Mouse (Mus musculus): ENCODE measurements around the gene Fam217a.
"Not testable (repeated sequence)": the region's sequence is repeated elsewhere in the genome, so short reads cannot be mapped to it uniquely, and the experiment has no call there.

Fam217a gene

GRCm38 (mm10) chr13:34874736-34875135, 49.4 kb downstream of the Fam217a start:
- peak in 1 of 2 experiments; percentile 15 for DNase-seq (ENCODE audit: low spot score in 2 of 2)

DNA sequence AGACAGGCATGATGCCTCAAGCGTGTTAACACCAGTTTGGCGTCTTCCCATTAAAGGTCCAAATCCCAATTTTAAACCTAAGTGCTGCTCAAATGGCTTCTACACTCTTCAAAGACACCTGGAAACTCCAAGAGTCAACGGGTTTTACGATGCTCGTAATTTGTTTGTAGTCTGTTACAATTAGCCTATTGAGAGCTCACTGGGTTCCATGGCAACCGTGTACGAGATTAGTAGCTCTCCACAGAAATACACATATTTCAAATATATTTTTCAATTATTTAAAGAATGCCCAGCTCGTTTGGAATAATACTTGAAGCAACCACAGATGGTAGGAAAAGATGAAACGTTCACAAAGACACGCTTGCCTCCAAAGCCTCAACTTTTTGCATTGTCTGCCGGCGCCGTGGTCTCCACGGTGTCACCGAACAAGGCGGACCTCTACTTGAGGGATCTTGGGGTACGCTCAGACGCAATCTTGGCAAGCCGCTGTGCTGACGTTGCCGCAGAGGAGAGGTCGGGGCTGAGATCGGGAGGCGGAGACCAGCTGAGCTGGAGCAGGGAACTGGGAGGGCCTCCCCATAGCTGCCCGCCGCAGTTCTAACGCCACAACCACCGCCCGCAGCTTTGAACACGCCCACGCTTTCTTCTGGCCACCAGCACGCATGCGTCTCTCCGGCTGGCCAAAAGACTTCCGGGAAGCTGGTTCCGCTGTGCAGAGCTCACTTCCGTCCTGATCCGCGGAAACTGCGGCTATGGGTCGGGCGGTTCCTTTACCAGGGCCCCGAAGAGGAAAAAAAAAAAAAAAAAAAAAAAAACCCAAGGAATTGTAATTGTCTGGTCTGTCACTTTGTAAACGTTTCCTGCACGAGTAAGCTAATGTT, 50.1 kb downstream of the Fam217a start:
- peak; percentile 92 for DNase-seq (ENCODE audit: low spot score in 2 of 2)

GRCm38 (mm10) chr13:34864420-34865169, 59.5 kb downstream of the Fam217a start:
- DNase-seq (ENCODE audit: low spot score in 2 of 2), result peak; percentile 26 to 30

DNA sequence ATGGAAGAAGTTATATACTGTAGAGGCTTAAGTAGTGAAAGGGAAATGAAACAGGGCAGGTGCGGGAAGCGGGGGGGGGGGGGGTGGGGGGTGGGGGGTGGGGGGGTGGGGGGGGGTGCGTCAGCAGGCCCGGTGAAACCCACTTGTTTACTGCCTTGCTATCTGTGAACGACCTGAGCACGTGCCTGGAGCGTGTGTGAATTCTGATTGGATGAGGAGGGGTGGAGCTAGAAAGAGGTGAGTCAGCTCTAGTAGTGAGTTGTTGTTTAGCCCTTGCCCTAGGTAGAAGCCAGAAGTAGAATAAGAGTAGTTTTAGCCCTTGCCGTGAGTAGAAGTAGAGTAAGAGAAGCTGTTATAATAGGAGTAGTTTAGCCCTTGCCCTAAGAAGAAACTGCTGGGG, 62.9 kb downstream of the Fam217a start:
- not testable (repeated sequence) for DNase-seq (ENCODE audit: low spot score in 2 of 2)
